Mouse (Mus musculus): ENCODE measurements around the gene Clec2g. TPM values are rescaled to one million over a fixed set of nuclear protein-coding genes. Genes with fewer than 3 reads are reported as not detected.
A peak's percentile ranks its signal among the peaks of the same experiment; 100 is the strongest.
"Not testable (repeated sequence)": the region's sequence is repeated elsewhere in the genome, so short reads cannot be mapped to it uniquely, and the experiment has no call there.

Gene Clec2g
- polyA plus RNA-seq, 1 experiment from 2014 or later, result not detected

- 48% methylated on average over 3 of the region's 3 CpGs for WGBS
- Histone ChIP-seq H3K9ac (no peak overlapping the region), H3K4me2 (peak overlapping the region; percentile 40; the same call in 1 of the 2 replicates)
These were observed 62.0 kb downstream of the Clec2g start for GRCm38 (mm10) chr6:128996054-128996767.

GRCm38 (mm10) chr6:128996768-128997442, 62.7 kb downstream of the Clec2g start:
- Histone ChIP-seq H3K4me2 (peak overlapping the region; percentile 40), H3K9me3 (no peaks in the 10 kb centered on the region), H3K27ac (replicated peaks) (no peak overlapping the region), H3K4me3 (no peak overlapping the region), H3K9ac (no peak overlapping the region), H3K27me3 (replicated peaks) (no peaks in the 10 kb centered on the region), H3K4me1 (0 out of 2 replicates have a peak, but pooled peaks cover 3% of the 10 kb centered on the region), H3K36me3 (no peaks in the 10 kb centered on the region)
- no peak for ATAC-seq (ENCODE audit: extremely low read depth, insufficient number of reproducible peaks, low FRiP score, low TSS enrichment)
- WGBS, result 65% methylated on average over 13 of the region's 13 CpGs

More at GRCm38 (mm10) chr6:128996054-128996767, 62.0 kb downstream of the Clec2g start:
- H3K27me3 ChIP-seq (replicated peaks), result no peaks in the 10 kb centered on the region
- H3K27ac ChIP-seq (replicated peaks), result no peak overlapping the region
- no peaks in the 10 kb centered on the region for H3K36me3 ChIP-seq
- no peak overlapping the region for H3K4me3 ChIP-seq
- H3K4me1 ChIP-seq, result 0 out of 2 replicates have a peak, but pooled peaks cover 3% of the 10 kb centered on the region
- H3K9me3 ChIP-seq, result no peaks in the 10 kb centered on the region
- ATAC-seq (ENCODE audit: extremely low read depth, insufficient number of reproducible peaks, low FRiP score, low TSS enrichment), result peak; percentile 25; the same call in 1 of the 2 replicates

GRCm38 (mm10) chr6:129001392-129001791, 67.2 kb downstream of the Clec2g start:
- H3K4me3 ChIP-seq, result no peak overlapping the region
- no peaks in the 10 kb centered on the region for H3K9me3 ChIP-seq
- 0 out of 2 replicates have a peak, but pooled peaks cover 3% of the 10 kb centered on the region for H3K4me1 ChIP-seq
- no peak overlapping the region for H3K9ac ChIP-seq
- H3K27ac ChIP-seq (replicated peaks), result no peak overlapping the region
- H3K27me3 ChIP-seq (replicated peaks), result no peaks in the 10 kb centered on the region
- H3K4me2 ChIP-seq, result no peak overlapping the region
- ATAC-seq (ENCODE audit: extremely low read depth, insufficient number of reproducible peaks, low FRiP score, low TSS enrichment), result no peak
- no peaks in the 10 kb centered on the region for H3K36me3 ChIP-seq
- 70% methylated on average over 2 of the region's 2 CpGs for WGBS

- no peaks in the 10 kb centered on the region for H3K9me3 ChIP-seq
- H3K4me3 ChIP-seq, result no peak overlapping the region
- ATAC-seq (ENCODE audit: extremely low read depth, insufficient number of reproducible peaks, low FRiP score, low TSS enrichment), result no peak
- H3K4me1 ChIP-seq, result no peaks in the 10 kb centered on the region
- no peak overlapping the region for H3K9ac ChIP-seq
- H3K4me2 ChIP-seq, result no peak overlapping the region
- H3K36me3 ChIP-seq, result no peaks in the 10 kb centered on the region
- H3K27ac ChIP-seq (replicated peaks), result no peak overlapping the region
- 78% methylated on average over 8 of the region's 8 CpGs for WGBS
- H3K27me3 ChIP-seq (replicated peaks), result no peaks in the 10 kb centered on the region
These were observed 74.4 kb downstream of the Clec2g start for GRCm38 (mm10) chr6:129008552-129008951.

- H3K36me3 ChIP-seq; ATAC-seq (ENCODE audit: extremely low read depth, insufficient number of reproducible peaks, low FRiP score, low TSS enrichment); H3K9ac ChIP-seq; H3K9me3 ChIP-seq; H3K4me1 ChIP-seq; H3K27me3 ChIP-seq (replicated peaks); H3K4me3 ChIP-seq; H3K27ac ChIP-seq (replicated peaks); H3K4me2 ChIP-seq: not testable (repeated sequence)
- WGBS, result 64% methylated on average over 7 of the region's 7 CpGs
These were observed 75.8 kb downstream of the Clec2g start for GRCm38 (mm10) chr6:129009846-129010504.

- Histone ChIP-seq H3K4me1 (no peaks in the 10 kb centered on the region), H3K4me2 (no peak overlapping the region), H3K27me3 (replicated peaks) (no peaks in the 10 kb centered on the region), H3K36me3 (no peaks in the 10 kb centered on the region), H3K4me3 (no peak overlapping the region), H3K9me3 (no peaks in the 10 kb centered on the region), H3K27ac (replicated peaks) (no peak overlapping the region), H3K9ac (no peak overlapping the region)
- 79% methylated on average over 3 of the region's 3 CpGs for WGBS
- ATAC-seq (ENCODE audit: extremely low read depth, insufficient number of reproducible peaks, low FRiP score, low TSS enrichment), result no peak
These were observed 76.3 kb downstream of the Clec2g start for GRCm38 (mm10) chr6:129010505-129010873.

- WGBS, result 94% methylated on average over 19 of the region's 23 CpGs
These were observed 77.8 kb downstream of the Clec2g start for GRCm38 (mm10) chr6:129012012-129012411.

GRCm38 (mm10) chr6:129012966-129013365, 78.8 kb downstream of the Clec2g start:
- H3K27me3 ChIP-seq (replicated peaks), result no peaks in the 10 kb centered on the region
- no peaks in the 10 kb centered on the region for H3K4me1 ChIP-seq
- 43% methylated on average over 1 of the region's 1 CpGs for WGBS
- no peak overlapping the region for H3K4me2 ChIP-seq
- no peak overlapping the region for H3K27ac ChIP-seq (replicated peaks)
- no peak overlapping the region for H3K4me3 ChIP-seq
- no peaks in the 10 kb centered on the region for H3K9me3 ChIP-seq
- no peak for ATAC-seq (ENCODE audit: extremely low read depth, insufficient number of reproducible peaks, low FRiP score, low TSS enrichment)
- no peak overlapping the region for H3K9ac ChIP-seq
- no peaks in the 10 kb centered on the region for H3K36me3 ChIP-seq

More at GRCm38 (mm10) chr6:129012012-129012411, 77.8 kb downstream of the Clec2g start:
- not testable (repeated sequence) for H3K36me3 ChIP-seq; H3K4me1 ChIP-seq; H3K27me3 ChIP-seq (replicated peaks); ATAC-seq (ENCODE audit: extremely low read depth, insufficient number of reproducible peaks, low FRiP score, low TSS enrichment); H3K4me2 ChIP-seq; H3K4me3 ChIP-seq; H3K9me3 ChIP-seq; H3K9ac ChIP-seq; H3K27ac ChIP-seq (replicated peaks)

GRCm38 (mm10) chr6:129013762-129014276, 79.6 kb downstream of the Clec2g start:
- Histone ChIP-seq H3K4me2 (no peak overlapping the region), H3K27ac (replicated peaks) (no peak overlapping the region), H3K36me3 (no peaks in the 10 kb centered on the region), H3K4me1 (no peaks in the 10 kb centered on the region), H3K4me3 (no peak overlapping the region), H3K9ac (no peak overlapping the region), H3K9me3 (no peaks in the 10 kb centered on the region), H3K27me3 (replicated peaks) (no peaks in the 10 kb centered on the region)
- ATAC-seq (ENCODE audit: extremely low read depth, insufficient number of reproducible peaks, low FRiP score, low TSS enrichment), result no peak
- 77% methylated on average over 5 of the region's 5 CpGs for WGBS

GRCm38 (mm10) chr6:129014399-129014798, 80.2 kb downstream of the Clec2g start:
- H3K9me3 ChIP-seq, result no peaks in the 10 kb centered on the region
- H3K27me3 ChIP-seq (replicated peaks), result no peaks in the 10 kb centered on the region
- no peak overlapping the region for H3K9ac ChIP-seq
- no peak overlapping the region for H3K27ac ChIP-seq (replicated peaks)
- H3K36me3 ChIP-seq, result no peaks in the 10 kb centered on the region
- H3K4me2 ChIP-seq, result no peak overlapping the region
- no peak overlapping the region for H3K4me3 ChIP-seq
- ATAC-seq (ENCODE audit: extremely low read depth, insufficient number of reproducible peaks, low FRiP score, low TSS enrichment), result no peak
- WGBS, result 76% methylated on average over 1 of the region's 1 CpGs
- H3K4me1 ChIP-seq, result no peaks in the 10 kb centered on the region

- no peak overlapping the region for H3K4me2 ChIP-seq
- no peaks in the 10 kb centered on the region for H3K27me3 ChIP-seq (replicated peaks)
- ATAC-seq (ENCODE audit: extremely low read depth, insufficient number of reproducible peaks, low FRiP score, low TSS enrichment), result no peak
- 78% methylated on average over 8 of the region's 8 CpGs for WGBS
- no peak overlapping the region for H3K27ac ChIP-seq (replicated peaks)
- H3K9me3 ChIP-seq, result no peaks in the 10 kb centered on the region
- H3K36me3 ChIP-seq, result no peaks in the 10 kb centered on the region
- no peak overlapping the region for H3K9ac ChIP-seq
- H3K4me3 ChIP-seq, result no peak overlapping the region
- H3K4me1 ChIP-seq, result no peaks in the 10 kb centered on the region
These were observed 93.5 kb downstream of the Clec2g start for GRCm38 (mm10) chr6:129027451-129028248.
